Mouse (Mus musculus) brain, adult 2 months (tissue): ENCODE measurements around the gene Serpina10.
"Not testable (repeated sequence)": the region's sequence is repeated elsewhere in the genome, so short reads cannot be mapped to it uniquely, and the experiment has no call there.

Source experiments
- DNase-seq: peaks from one replicate; pipeline ENCODE4 v3.0.0; 2011; ENCODE audit warnings: low read depth, low spot score

Serpina10 gene

GRCm38 (mm10) chr12:103615734-103616133 lies 15.5 kb downstream of the Serpina10 start:
- no peak for DNase-seq

- no peak for DNase-seq
Measured at GRCm38 (mm10) chr12:103615141-103615540, 16.1 kb downstream of the Serpina10 start.

GRCm38 (mm10) chr12:103601839-103602238 lies 29.4 kb downstream of the Serpina10 start:
- no peak for DNase-seq

GRCm38 (mm10) chr12:103600364-103600763 lies 30.9 kb downstream of the Serpina10 start:
- DNase-seq = no peak

DNA sequence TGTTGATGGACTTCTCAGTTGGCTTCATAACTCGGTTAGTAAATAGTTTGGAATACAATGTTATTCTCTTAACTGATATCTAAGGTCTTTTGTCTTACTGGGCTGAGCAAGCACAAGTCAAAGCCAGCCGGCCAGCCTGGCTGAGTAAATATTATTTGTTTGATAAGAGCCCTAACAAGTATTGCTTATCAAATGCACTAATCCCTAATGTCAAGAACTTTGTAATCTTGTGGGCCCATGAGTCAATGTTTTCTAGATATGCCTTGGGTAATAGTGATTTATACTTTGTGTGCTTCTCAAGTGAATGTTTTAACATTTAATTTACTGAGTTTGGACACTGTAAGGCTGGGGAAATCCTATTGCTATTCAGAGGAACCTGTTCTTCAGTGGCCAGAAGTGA lies 32.8 kb downstream of the Serpina10 start:
- DNase-seq = no peak

DNA sequence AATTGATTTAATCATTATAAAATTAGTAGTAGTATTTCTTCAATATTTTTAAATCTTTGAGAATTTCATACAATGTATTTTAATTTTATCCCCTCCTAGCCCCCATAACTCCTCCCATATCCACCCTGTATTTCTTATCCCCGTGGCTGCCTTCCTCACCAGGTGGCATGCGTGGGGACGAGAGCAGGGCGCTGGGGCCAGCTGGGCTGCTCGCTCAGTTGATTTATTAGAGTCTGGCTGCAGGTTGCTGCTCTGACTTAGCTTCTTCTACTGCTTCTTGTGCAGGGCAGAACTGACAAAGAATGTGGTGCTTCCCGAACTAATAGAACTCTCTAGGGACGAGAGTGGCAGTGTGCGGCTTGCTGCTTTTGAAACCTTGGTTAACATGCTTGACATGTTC lies 47.5 kb downstream of the Serpina10 start:
- no peak for DNase-seq

GRCm38 (mm10) chr12:103578148-103578547 lies 53.1 kb downstream of the Serpina10 start:
- not testable (repeated sequence) for DNase-seq

GRCm38 (mm10) chr12:103569690-103570089 lies 61.6 kb downstream of the Serpina10 start:
- no peak for DNase-seq

DNA sequence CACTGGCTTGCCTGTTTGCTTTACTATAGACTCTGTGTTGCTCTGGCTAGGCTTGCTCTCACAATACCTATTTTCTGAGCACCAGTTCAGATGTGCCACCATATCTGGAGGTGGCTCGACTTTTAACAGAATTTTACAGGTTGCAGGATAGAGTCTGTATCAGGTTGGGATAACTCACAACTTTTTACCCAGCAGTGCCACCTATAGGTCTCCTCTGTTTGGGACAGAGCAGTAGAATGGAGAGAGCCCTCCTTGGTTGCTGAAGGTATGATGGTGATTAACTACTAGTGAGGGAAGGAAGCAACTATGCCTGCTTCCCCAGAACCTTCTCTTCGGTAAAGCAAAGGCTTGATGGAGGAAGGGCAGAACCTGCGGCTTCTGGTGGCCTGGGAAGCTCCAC lies 64.1 kb downstream of the Serpina10 start:
- DNase-seq = peak; percentile 38

- peak; percentile 73 for DNase-seq
Measured at GRCm38 (mm10) chr12:103565151-103565550, 66.1 kb downstream of the Serpina10 start.
